Mouse (Mus musculus) liver, postnatal 0 days (tissue): Measurements from ENCODE around the gene Fam3c.

Source experiments
- CTCF ChIP-seq: sonication (generic); IDR thresholded peaks from 2 replicates; pipeline ENCODE4 v1.5.1; 2016; ENCODE audit warnings: antibody characterized with exemption, low read depth
- EP300 ChIP-seq: IDR thresholded peaks from 2 replicates; pipeline ENCODE4 v1.6.1; 2016; ENCODE audit warnings: antibody characterized with exemption, low read depth, mild to moderate bottlenecking

- TF ChIP-seq EP300 (no peak), CTCF (no peak)
Observed at GRCm38 (mm10) chr6:22355396-22356085, 502 bp downstream of the Fam3c start.
